Mouse (Mus musculus) heart, embryonic 13.5 days (tissue): Measurements from ENCODE around the gene Atp13a4. TPM values are rescaled to one million over a fixed set of nuclear protein-coding genes. Genes with fewer than 3 reads are reported as not detected.

ENCODE experiments used
- ATAC-seq: fragments of 200-750 bp; cut with Nextera tagmentation; 2 replicates; pipeline ENCODE4 v1.8.0; 2017; ENCODE audit warnings: moderate TSS enrichment; ENCODE audit not compliant: insufficient number of reproducible peaks, low FRiP score, low TSS enrichment; ENCODE audit errors: extremely low read depth
- H3K27ac ChIP-seq: fragments of 300-500 bp; sonication (generic); replicated peaks from 2 replicates; pipeline ENCODE4 v1.5.1; 2015; ENCODE audit warnings: moderate library complexity, mild to moderate bottlenecking, inconsistent platforms
- H3K27me3 ChIP-seq: fragments of 300-500 bp; sonication (generic); replicated peaks from 2 replicates; pipeline ENCODE4 v1.6.1; 2015; ENCODE audit warnings: mild to moderate bottlenecking, inconsistent platforms
- H3K36me3 ChIP-seq: fragments of 300-500 bp; sonication (generic); 2 replicates; pipeline ENCODE4 v1.6.1; 2015; ENCODE audit warnings: mild to moderate bottlenecking, inconsistent platforms
- H3K4me1 ChIP-seq: fragments of 300-500 bp; sonication (generic); 2 replicates; pipeline ENCODE4 v1.6.1; 2015; ENCODE audit warnings: inconsistent platforms
- H3K4me2 ChIP-seq: fragments of 300-500 bp; sonication (generic); 2 replicates; pipeline ENCODE4 v1.6.1; 2015; ENCODE audit warnings: inconsistent platforms, mild to moderate bottlenecking, moderate library complexity
- H3K4me3 ChIP-seq: fragments of 300-500 bp; sonication (generic); 2 replicates; pipeline ENCODE4 v1.5.1; 2015; ENCODE audit warnings: moderate library complexity, mild to moderate bottlenecking, inconsistent platforms
- H3K9ac ChIP-seq: fragments of 300-500 bp; sonication (generic); 2 replicates; pipeline ENCODE4 v1.6.1; 2015; ENCODE audit warnings: inconsistent platforms, mild to moderate bottlenecking, moderate library complexity
- H3K9me3 ChIP-seq: fragments of 300-500 bp; sonication (generic); 2 replicates; pipeline ENCODE4 v1.6.1; 2016; ENCODE audit warnings: inconsistent platforms
- WGBS: fragments of 180-500 bp; shearing (Covaris S2); methylation state at CpG from one replicate; pipeline ENCODE4 v1.1.7; 2015; ENCODE audit warnings: mixed read lengths; 5-methylcytosine and 5-hydroxymethylcytosine counted together
- polyA plus RNA-seq: library from polyadenylated mRNA; unstranded; fragments of >200 nt; fragmentation: Nextera tagmentation; extraction: Ambion mirVana; gene quantifications from 2 replicates; pipeline ENCODE4 v1.2.1, GENCODE M21; 2015

Atp13a4 gene
- polyA plus RNA-seq, 1 experiment from 2014 or later: not detected

DNA sequence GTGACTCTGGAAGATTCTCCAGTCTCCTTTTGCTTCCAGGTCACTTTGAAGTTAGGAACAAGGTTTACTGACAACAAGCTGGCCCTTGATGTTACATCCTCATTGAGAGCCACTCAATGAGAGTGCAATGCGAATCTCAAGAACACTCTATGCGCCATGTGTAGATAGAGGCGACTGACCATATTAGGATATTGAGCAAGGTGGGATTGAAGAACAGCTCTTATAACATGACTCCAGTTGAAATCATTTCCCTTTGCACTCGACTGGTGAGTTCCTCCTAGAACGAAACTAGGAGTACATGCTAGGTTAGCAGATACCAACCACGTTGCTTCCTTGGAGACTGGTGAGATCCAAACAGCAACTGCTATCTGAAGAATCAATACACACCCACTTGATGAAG, 64.3 kb downstream of the Atp13a4 start:
- 74% methylated on average over 6 of the region's 6 CpGs for WGBS
- ATAC-seq: no peak
- no peaks in the 10 kb centered on the region for H3K4me1 ChIP-seq
- H3K9ac ChIP-seq: no peak overlapping the region
- H3K27me3 ChIP-seq: no peaks in the 10 kb centered on the region
- no peak overlapping the region for H3K27ac ChIP-seq
- no peak overlapping the region for H3K4me3 ChIP-seq
- no peak overlapping the region for H3K4me2 ChIP-seq
- no peaks in the 10 kb centered on the region for H3K36me3 ChIP-seq
- H3K9me3 ChIP-seq: no peaks in the 10 kb centered on the region

DNA sequence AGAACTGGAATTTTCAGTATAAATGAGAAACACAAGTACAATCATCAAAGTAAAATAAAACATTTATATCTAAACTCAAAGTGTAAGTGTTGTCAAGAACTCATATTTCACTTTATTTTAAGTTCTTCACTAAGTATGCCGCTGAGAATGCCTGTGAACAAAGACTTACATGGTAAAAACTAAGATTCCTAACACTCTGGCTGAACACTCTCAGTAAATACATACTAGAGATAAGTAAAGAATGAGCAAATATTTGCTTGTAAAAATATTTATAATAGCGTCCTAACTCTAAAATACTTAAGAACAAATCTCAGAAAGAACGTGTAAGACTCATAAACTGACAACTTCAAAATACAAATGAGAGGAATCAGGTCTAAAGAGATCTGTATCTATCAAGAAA, 80.9 kb downstream of the Atp13a4 start:
- Histone ChIP-seq H3K27ac (no peak overlapping the region), H3K9ac (no peak overlapping the region), H3K9me3 (no peaks in the 10 kb centered on the region), H3K4me3 (no peak overlapping the region), H3K27me3 (no peaks in the 10 kb centered on the region), H3K36me3 (no peaks in the 10 kb centered on the region), H3K4me2 (no peak overlapping the region), H3K4me1 (no peaks in the 10 kb centered on the region)
- WGBS: 61% methylated on average over 3 of the region's 3 CpGs
- ATAC-seq: no peak

DNA sequence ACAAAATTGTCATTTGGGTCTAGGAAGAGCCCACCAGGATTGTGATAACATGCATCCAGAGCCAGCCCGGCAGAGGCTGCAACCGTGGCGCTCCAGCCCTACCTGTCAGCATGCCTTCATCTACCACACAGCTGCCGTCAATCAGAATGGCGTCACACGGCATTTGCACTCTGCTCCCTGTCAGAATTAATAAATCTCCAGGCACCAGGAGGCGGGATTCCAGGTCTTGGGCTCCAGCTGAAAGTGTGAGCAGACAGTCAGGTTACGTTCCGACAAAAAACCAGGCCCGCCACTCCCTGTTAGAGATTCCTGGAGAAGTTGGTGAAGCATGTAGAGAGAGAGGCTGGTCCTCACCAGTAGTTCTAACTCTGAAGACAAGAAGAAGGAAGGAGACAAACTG, 85.3 kb downstream of the Atp13a4 start:
- H3K4me1 ChIP-seq: no peaks in the 10 kb centered on the region
- no peak for ATAC-seq
- no peak overlapping the region for H3K4me3 ChIP-seq
- H3K9ac ChIP-seq: no peak overlapping the region
- H3K27ac ChIP-seq: no peak overlapping the region
- no peaks in the 10 kb centered on the region for H3K36me3 ChIP-seq
- H3K27me3 ChIP-seq: no peaks in the 10 kb centered on the region
- H3K9me3 ChIP-seq: no peaks in the 10 kb centered on the region
- 50% methylated on average over 10 of the region's 10 CpGs for WGBS
- no peak overlapping the region for H3K4me2 ChIP-seq

DNA sequence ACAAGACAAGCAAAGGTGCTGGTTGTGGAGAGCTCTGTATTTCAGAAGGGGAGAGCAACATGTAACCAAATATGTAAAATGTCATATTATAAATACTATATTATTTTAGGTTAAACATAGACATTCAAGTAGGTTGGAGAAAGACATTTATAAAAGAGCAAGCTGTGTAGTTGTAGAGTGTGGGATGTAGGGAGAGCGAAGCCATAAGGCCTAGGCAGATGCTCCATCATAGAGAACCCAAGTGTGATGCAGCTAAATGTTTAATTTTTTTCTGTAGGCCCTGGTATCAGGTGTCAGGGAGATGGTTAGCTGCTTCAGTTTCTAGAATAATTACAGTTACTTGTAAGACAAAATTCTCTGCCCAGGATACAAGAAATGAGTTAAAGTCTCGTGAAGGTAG, 87.8 kb downstream of the Atp13a4 start:
- Histone ChIP-seq H3K9me3 (no peaks in the 10 kb centered on the region), H3K4me1 (no peaks in the 10 kb centered on the region), H3K36me3 (no peaks in the 10 kb centered on the region), H3K27me3 (0 out of 2 replicates have a peak, but pooled peaks cover 4% of the 10 kb centered on the region), H3K9ac (no peak overlapping the region), H3K27ac (no peak overlapping the region), H3K4me2 (no peak overlapping the region), H3K4me3 (no peak overlapping the region)
- WGBS: 80% methylated on average over 2 of the region's 2 CpGs
- ATAC-seq: no peak

DNA sequence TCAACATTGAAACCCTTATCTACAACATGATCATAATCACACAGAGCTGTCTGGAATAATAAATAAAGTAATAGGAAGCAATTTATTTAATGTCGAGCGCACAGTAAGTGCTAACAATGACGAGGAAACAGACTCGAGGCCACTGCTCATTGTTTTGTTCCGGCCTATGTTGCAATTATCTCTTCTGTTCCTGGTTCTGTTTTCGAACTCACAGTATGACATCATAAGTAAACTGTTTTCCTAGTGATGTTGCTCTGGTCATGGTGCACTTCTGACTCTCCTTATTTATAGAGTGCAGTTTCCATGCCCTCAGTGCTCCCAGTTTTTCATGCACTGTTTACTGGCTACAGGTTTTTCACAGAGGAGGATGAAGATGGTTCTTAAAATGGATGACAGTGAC, 91.4 kb downstream of the Atp13a4 start:
- Histone ChIP-seq H3K4me1 (no peaks in the 10 kb centered on the region), H3K27ac (no peak overlapping the region), H3K9ac (no peak overlapping the region), H3K4me3 (no peak overlapping the region), H3K36me3 (no peaks in the 10 kb centered on the region), H3K4me2 (no peak overlapping the region), H3K9me3 (no peaks in the 10 kb centered on the region), H3K27me3 (0 out of 2 replicates have a peak, but pooled peaks cover 4% of the 10 kb centered on the region)
- no peak for ATAC-seq
- WGBS: 62% methylated on average over 6 of the region's 6 CpGs

DNA sequence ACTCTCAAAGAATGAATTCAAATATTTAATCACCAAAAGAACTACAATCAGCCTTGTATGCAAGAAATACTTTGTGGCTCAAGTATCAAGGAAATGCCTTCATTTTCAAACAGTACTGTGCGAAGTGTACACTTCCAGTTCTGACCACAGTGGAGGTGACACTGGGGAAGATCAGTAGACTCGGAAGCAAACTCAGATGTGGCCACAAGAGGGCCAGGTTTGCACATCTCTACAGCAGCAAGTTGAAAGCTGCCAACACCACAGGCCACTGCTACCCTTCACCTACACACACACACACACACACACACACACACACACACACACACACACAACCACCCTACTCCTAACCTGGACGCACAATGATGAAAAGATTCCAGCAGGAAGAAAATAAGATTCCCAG, 93.0 kb downstream of the Atp13a4 start:
- no peak overlapping the region for H3K27ac ChIP-seq
- no peak overlapping the region for H3K9ac ChIP-seq
- H3K4me2 ChIP-seq: no peak overlapping the region
- no peaks in the 10 kb centered on the region for H3K4me1 ChIP-seq
- no peak for ATAC-seq
- H3K9me3 ChIP-seq: no peaks in the 10 kb centered on the region
- H3K4me3 ChIP-seq: no peak overlapping the region
- H3K36me3 ChIP-seq: no peaks in the 10 kb centered on the region
- WGBS: 43% methylated on average over 3 of the region's 3 CpGs
- H3K27me3 ChIP-seq: 0 out of 2 replicates have a peak, but pooled peaks cover 4% of the 10 kb centered on the region

DNA sequence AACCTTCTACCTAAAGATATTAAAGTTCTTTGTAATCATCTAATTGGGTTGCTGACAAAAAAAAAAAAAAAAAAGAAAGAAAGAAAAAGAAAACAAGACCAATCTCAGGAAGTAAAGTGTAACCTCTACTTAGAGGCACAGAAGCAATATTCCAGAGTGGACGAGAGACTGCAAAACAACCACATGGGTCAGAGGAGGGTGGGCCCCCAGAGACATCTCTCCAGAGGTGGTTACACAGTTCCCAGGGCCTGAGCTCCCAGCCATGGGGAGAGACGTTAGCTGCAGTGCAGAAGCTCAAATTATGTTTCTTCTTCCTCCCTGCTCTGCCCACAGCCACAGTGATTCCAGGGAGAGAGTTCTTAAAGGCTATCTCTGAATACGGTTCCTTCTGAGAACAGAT, 102.5 kb downstream of the Atp13a4 start:
- Histone ChIP-seq H3K27me3 (no peaks in the 10 kb centered on the region), H3K9ac (no peak overlapping the region), H3K36me3 (no peaks in the 10 kb centered on the region), H3K4me2 (no peak overlapping the region), H3K4me1 (no peaks in the 10 kb centered on the region), H3K27ac (no peak overlapping the region), H3K9me3 (no peaks in the 10 kb centered on the region), H3K4me3 (no peak overlapping the region)
- WGBS: 43% methylated on average over 3 of the region's 3 CpGs
- no peak for ATAC-seq

DNA sequence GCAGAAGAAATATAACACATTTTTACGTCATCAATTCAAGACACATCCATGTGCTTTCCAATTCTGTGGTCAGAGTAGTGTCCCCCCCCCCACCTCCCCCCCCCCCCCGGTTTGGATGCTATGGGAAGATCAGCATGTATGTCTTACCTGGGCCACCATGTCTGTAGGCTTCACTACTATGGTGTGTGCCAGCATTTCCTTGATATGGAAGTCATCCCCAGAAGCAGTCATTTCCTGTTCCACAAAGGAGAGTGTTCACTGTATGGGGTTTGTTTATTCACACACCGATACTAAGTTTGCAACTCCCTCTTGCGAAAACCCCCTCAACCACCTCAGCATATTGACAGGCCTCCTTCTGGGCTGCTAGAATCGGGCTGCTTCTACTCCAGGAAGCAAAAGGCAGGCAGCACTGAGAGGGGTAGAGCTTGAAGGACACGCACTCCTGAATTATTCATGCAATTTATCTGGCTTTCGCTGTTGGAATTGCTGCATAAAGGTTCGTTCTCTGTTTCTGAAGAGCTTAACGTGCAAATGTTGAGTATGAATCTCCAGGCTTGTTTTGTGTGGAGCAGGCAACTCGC, 103.2 kb downstream of the Atp13a4 start:
- Histone ChIP-seq H3K9me3 (no peaks in the 10 kb centered on the region), H3K27me3 (no peaks in the 10 kb centered on the region), H3K4me3 (no peak overlapping the region), H3K9ac (no peak overlapping the region), H3K27ac (no peak overlapping the region), H3K36me3 (no peaks in the 10 kb centered on the region), H3K4me1 (no peaks in the 10 kb centered on the region), H3K4me2 (no peak overlapping the region)
- WGBS: 62% methylated on average over 9 of the region's 10 CpGs
- no peak for ATAC-seq

DNA sequence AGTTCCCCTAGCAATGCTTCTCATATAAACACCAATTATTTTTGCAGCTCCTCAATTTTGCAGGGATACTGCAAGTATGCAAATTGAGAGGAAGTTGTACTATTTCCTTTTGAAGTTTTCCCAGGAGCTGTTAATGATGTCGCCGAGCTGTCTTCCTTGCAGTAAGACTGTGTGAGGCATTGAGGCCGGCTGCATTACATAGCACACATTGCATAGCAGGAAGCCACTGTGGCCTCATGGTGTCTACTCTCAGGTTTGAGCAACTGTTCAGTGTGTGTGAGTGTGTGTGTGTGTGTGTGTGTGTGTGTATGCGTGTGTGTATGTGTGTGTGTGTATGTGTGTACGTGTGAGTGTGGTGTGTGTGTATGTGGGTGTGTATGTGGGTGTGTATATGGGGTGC, 106.6 kb downstream of the Atp13a4 start:
- Histone ChIP-seq H3K9ac (no peak overlapping the region), H3K27me3 (no peaks in the 10 kb centered on the region), H3K4me1 (no peaks in the 10 kb centered on the region), H3K9me3 (no peaks in the 10 kb centered on the region), H3K27ac (no peak overlapping the region), H3K4me3 (no peak overlapping the region), H3K36me3 (no peaks in the 10 kb centered on the region), H3K4me2 (no peak overlapping the region)
- ATAC-seq: no peak
- 67% methylated on average over 5 of the region's 5 CpGs for WGBS

DNA sequence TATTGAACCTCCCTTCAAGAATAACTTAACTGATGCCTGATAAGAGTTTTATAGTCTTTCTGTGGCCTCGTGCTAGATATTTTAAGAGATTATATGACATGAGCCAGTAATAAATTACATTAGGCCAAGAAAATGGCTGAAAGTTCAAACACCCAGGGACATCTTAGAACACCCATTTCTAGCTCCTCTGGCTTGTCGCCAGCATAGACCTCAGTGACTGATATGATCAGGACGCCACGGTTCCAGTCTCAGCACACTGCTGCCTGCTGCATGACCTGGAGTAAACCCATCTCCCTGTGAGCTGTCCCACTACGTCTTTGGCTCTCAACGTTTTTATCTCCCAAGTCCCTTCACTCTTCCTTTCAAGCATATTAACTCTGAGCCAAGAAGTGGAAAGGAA, 108.9 kb downstream of the Atp13a4 start:
- Histone ChIP-seq H3K27me3 (no peaks in the 10 kb centered on the region), H3K4me3 (no peak overlapping the region), H3K4me2 (no peak overlapping the region), H3K9me3 (no peaks in the 10 kb centered on the region), H3K9ac (no peak overlapping the region), H3K36me3 (no peaks in the 10 kb centered on the region), H3K4me1 (no peaks in the 10 kb centered on the region), H3K27ac (no peak overlapping the region)
- 49% methylated on average over 6 of the region's 6 CpGs for WGBS
- ATAC-seq: no peak

DNA sequence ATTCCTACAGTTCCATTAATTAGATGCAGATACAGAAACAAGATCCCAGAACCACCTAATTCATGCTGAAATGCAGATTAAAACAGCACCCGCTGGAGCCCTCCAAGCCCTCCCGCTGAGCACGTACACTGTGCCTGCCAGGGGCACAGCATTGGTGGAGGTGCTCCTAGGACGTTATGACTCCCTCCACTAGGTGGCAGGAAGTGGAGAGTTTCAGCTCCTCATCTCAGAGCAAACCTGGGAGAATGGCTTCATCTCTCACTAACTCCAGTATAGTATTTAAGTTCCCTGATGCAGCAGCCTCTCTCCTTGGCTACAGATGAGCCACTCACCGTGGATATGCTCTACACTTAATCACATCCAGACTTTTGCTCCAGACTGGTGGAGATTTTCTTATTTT, 110.0 kb downstream of the Atp13a4 start:
- Histone ChIP-seq H3K9me3 (no peaks in the 10 kb centered on the region), H3K4me3 (no peak overlapping the region), H3K9ac (no peak overlapping the region), H3K4me1 (no peaks in the 10 kb centered on the region), H3K4me2 (no peak overlapping the region), H3K27me3 (no peaks in the 10 kb centered on the region), H3K36me3 (no peaks in the 10 kb centered on the region), H3K27ac (no peak overlapping the region)
- 17% methylated on average over 5 of the region's 5 CpGs for WGBS
- ATAC-seq: no peak

DNA sequence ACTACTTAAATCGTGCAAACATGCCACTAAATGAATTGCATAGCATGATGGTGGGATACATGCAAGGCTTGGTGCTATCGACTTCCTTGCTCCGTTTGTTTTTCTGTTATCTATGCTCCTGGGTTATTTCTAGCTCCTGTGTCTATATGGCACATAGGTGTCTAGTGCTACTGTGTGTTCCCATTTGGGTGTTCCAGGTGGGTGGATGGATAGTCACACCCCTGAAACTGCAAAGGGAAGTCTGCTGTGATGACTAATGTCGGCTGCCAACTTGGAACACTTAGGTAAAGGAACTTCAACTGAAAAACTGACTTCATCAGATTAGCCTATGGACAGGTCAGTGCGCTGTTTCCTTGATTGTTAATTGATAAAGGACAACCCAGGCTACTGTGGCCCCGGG, 129.8 kb downstream of the Atp13a4 start:
- Histone ChIP-seq H3K4me3 (no peak overlapping the region), H3K4me2 (no peak overlapping the region), H3K36me3 (no peaks in the 10 kb centered on the region), H3K9me3 (no peaks in the 10 kb centered on the region), H3K9ac (no peak overlapping the region), H3K4me1 (no peaks in the 10 kb centered on the region), H3K27me3 (no peaks in the 10 kb centered on the region), H3K27ac (no peak overlapping the region)
- ATAC-seq: no peak
- 68% methylated on average over 6 of the region's 6 CpGs for WGBS
